Comparison of ENCODE assay signal across 9 mouse cellular contexts in the genomic region with DNA sequence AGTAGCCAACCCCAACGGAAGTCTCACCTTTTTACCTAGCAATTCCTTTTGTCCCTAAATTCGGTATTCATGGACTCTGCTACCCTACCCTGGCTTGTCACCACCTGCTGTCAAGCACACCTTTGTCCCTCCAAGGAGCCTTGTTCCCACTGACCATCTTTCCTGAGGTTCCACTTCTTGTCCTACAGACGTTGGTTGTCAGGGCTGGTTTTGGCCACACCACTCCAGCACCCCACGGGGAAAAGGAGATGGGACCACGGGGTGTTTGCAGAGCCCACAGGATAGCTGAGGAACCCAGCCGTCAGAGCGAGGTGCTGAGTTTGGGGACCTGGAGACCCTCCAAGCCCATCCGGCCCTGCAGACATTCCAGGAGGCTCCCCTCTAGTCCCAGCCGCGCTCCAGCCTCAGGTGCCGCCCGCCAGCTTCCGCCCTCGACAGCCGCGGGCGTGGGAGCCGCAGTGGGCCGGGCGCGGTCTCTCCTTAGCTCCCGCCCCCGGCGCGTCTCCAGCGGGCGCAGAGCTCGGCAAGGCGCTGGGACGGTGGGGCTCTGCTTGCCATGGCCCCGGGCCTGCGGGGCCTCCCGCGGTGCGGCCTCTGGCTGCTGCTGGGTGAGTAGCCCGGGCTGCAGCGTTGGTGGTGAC. TPM values are rescaled to one million over a fixed set of nuclear protein-coding genes. Genes with fewer than 3 reads are reported as not detected.
A peak's percentile ranks its signal among the peaks of the same experiment; 100 is the strongest.
DNase-seq lines count a peak whose midpoint lies in the region; ATAC-seq and TF ChIP-seq lines count a peak whose summit lies in the region.
"Had no signal": no experiment of that assay in that cellular context is flagged by ENCODE, and none has a peak within 500 bp of the region (broad histone marks: within the 10 kb centered on the region; RNA-seq: fewer than 3 reads in every experiment).

Ramp1 (plus strand) TSS at position 290 of the 641 bp plus-strand sequence.

- no peaks in the 10 kb centered on the region for H3K9me3 ChIP-seq in ES-Bruce4 (replicated peaks; ENCODE audit: control insufficient read depth, insufficient read depth, low read length, poor library complexity, severe bottlenecking)
- no peaks in the 10 kb centered on the region for H3K9me3 ChIP-seq in forebrain, embryonic 16.5 days (ENCODE audit: control insufficient read depth, low read length)
- H3K9me3 ChIP-seq in hindbrain, embryonic 13.5 days, result no peaks in the 10 kb centered on the region

- peak within 1 kb of the TSS; percentile 53 for H3K4me3 ChIP-seq in ES-Bruce4 (ENCODE audit: low read depth, low read length)
- peak within 1 kb of the TSS; percentile 41 for H3K4me3 ChIP-seq in forebrain, embryonic 16.5 days (replicated peaks; ENCODE audit: low read length)
- H3K4me3 ChIP-seq in hindbrain, embryonic 13.5 days, result peak within 1 kb of the TSS; percentile 41
- H3K4me3 ChIP-seq: erythroblast, embryonic 14.5 days had no signal

- peak; percentile 65 for DNase-seq in adrenal gland, postnatal 14 days
- peak; percentile 66 to 67 for DNase-seq in left cerebral cortex, postnatal 25 days (ENCODE audit: low spot score in 2 of 2)
- peak; percentile 65 to 70 for DNase-seq in right cerebral cortex, postnatal 10 days (ENCODE audit: low spot score in 2 of 2)
- DNase-seq in adipocyte (ENCODE audit: low spot score), result no peak

- TF ChIP-seq CTCF in ES-Bruce4 (IDR thresholded peaks at IDR 0.05; ENCODE audit: low read depth, low read length), result no peak

- H3K9ac ChIP-seq in ES-Bruce4 (ENCODE audit: low read depth, poor library complexity, severe bottlenecking), result peak within 1 kb of the TSS; percentile 53; the same call in 1 of the 2 replicates
- H3K9ac ChIP-seq in forebrain, embryonic 16.5 days (replicated peaks; ENCODE audit: low read depth, low read length), result peak within 1 kb of the TSS; percentile 36
- H3K9ac ChIP-seq in hindbrain, embryonic 13.5 days, result peak within 1 kb of the TSS; percentile 71

- TF ChIP-seq EP300 in ES-Bruce4 (IDR thresholded peaks at IDR 0.05; ENCODE audit: insufficient read depth, low read depth, low read length), result no peak

- TF ChIP-seq POLR2A in ES-Bruce4 (IDR thresholded peaks at IDR 0.05; ENCODE audit: insufficient read depth, low read length), result no peak

- intact Hi-C loops in left cerebral cortex, postnatal 25 days (cut with DNase I), result loop anchor here (1.0 to 10.0 kb wide), 3 partner anchors 32 to 205 kb away; no protein-coding TSS in a partner anchor

- H3K4me1 ChIP-seq in ES-Bruce4 (ENCODE audit: control insufficient read depth, insufficient read depth, low read length), result no peaks in the 10 kb centered on the region
- peaks cover 10% of the 10 kb centered on the region for H3K4me1 ChIP-seq in forebrain, embryonic 16.5 days (replicated peaks; ENCODE audit: control insufficient read depth, insufficient read depth, low read length)
- peaks cover 25% of the 10 kb centered on the region for H3K4me1 ChIP-seq in hindbrain, embryonic 13.5 days (replicated peaks)

- no peak within 1 kb of the TSS for H3K27ac ChIP-seq in ES-Bruce4 (ENCODE audit: insufficient read depth, low read length)
- no peak within 1 kb of the TSS for H3K27ac ChIP-seq in forebrain, embryonic 16.5 days (ENCODE audit: low read length)
- no peak within 1 kb of the TSS for H3K27ac ChIP-seq in hindbrain, embryonic 13.5 days

- H3K4me2 ChIP-seq in forebrain, embryonic 16.5 days (ENCODE audit: low read length), result peak within 1 kb of the TSS; percentile 67
- peak within 1 kb of the TSS; percentile 72 for H3K4me2 ChIP-seq in hindbrain, embryonic 13.5 days

- no peaks in the 10 kb centered on the region for H3K36me3 ChIP-seq in ES-Bruce4 (ENCODE audit: control insufficient read depth, insufficient read depth, low read length, poor library complexity, severe bottlenecking)
- no peaks in the 10 kb centered on the region for H3K36me3 ChIP-seq in forebrain, embryonic 16.5 days (ENCODE audit: control insufficient read depth, insufficient read depth)
- no peaks in the 10 kb centered on the region for H3K36me3 ChIP-seq in hindbrain, embryonic 13.5 days

- peak; percentile 47 for ATAC-seq in forebrain, embryonic 16.5 days
- ATAC-seq in hindbrain, embryonic 13.5 days (ENCODE audit: low FRiP score), result 0 out of 2 replicates have a peak, but pooled peaks have one; percentile 39
- peak; percentile 73 for ATAC-seq in megakaryocyte, adult 5-6 weeks (ENCODE audit: poor library complexity, severe bottlenecking)

- no peaks in the 10 kb centered on the region for H3K27me3 ChIP-seq in ES-Bruce4 (ENCODE audit: control insufficient read depth, insufficient read depth, low read length, poor library complexity, severe bottlenecking)
- peaks cover 11% of the 10 kb centered on the region; the same call in 1 of the 2 replicates for H3K27me3 ChIP-seq in forebrain, embryonic 16.5 days (replicated peaks; ENCODE audit: control insufficient read depth, insufficient read depth, low read length)
- peaks cover 38% of the 10 kb centered on the region for H3K27me3 ChIP-seq in hindbrain, embryonic 13.5 days

- 4% methylated on average over 37 of the region's 37 CpGs for WGBS in forebrain, embryonic 16.5 days
- WGBS in hindbrain, embryonic 13.5 days, result 7% methylated on average over 36 of the region's 37 CpGs

RNA-seq across cellular contexts. Expression of gene Ramp1, which starts in this region (rescaled TPM):
- polyA plus RNA-seq in ES-Bruce4 (2011; ENCODE audit: insufficient read depth, insufficient read length, low read depth, missing spikeins), result 0.69 TPM in 1 of 2 replicates, not detected in the other
- total RNA-seq in adrenal gland, postnatal 14 days (2021), result 8.0 and 9.5 TPM in 2 replicates
- polyA plus RNA-seq in forebrain, embryonic 16.5 days (2015; fragmentation: Nextera tagmentation; extraction: Ambion mirVana), result 4.1 and 5.2 TPM in 2 replicates
- 3.2 and 3.3 TPM in 2 replicates for polyA plus RNA-seq in hindbrain, embryonic 13.5 days (2015; fragmentation: Nextera tagmentation; extraction: Ambion mirVana)
- 10 to 100 TPM; 49.9 to 54.2 TPM for total RNA-seq in left cerebral cortex, postnatal 25 days (2021)
- 71.1 and 79.5 TPM in 2 replicates for total RNA-seq in megakaryocyte, adult 5-6 weeks (2015)
- total RNA-seq in megakaryocyte, adult 5-6 weeks (2017), result 75.2 and 81.4 TPM in 2 replicates
